Mouse (Mus musculus) adrenal gland (tissue): ENCODE results near the gene 6430531B16Rik.

ENCODE experiments used
- intact Hi-C: fragments of 180-260 bp; cut with DNase I; formaldehyde crosslinking; loops from one replicate; pipeline ENCODE4 v1.15.1; 2025

6430531B16Rik gene

GRCm38 (mm10) chr7:139972923-139973331 lies 5.6 kb downstream of the 6430531B16Rik start:
- intact Hi-C loops: loop anchor here (10.0 kb wide), 1 partner anchor 172 kb away; no protein-coding TSS in a partner anchor

GRCm38 (mm10) chr7:139971436-139971835 lies 7.1 kb downstream of the 6430531B16Rik start:
- intact Hi-C loops: loop anchor here (10.0 kb wide), 1 partner anchor 173 kb away; no protein-coding TSS in a partner anchor

- intact Hi-C loops: loop anchor here (10.0 kb wide), 1 partner anchor 174 kb away; no protein-coding TSS in a partner anchor
Observed at GRCm38 (mm10) chr7:139970979-139971378, 7.6 kb downstream of the 6430531B16Rik start.

- intact Hi-C loops: loop anchor here (10.0 kb wide), 1 partner anchor 174 kb away; no protein-coding TSS in a partner anchor
Observed at GRCm38 (mm10) chr7:139970216-139970919, 8.2 kb downstream of the 6430531B16Rik start.

- intact Hi-C loops: loop anchor here (2.0 to 10.0 kb wide), 3 partner anchors 25 to 175 kb away; no protein-coding TSS in a partner anchor
Observed at GRCm38 (mm10) chr7:139969348-139970130, 9.0 kb downstream of the 6430531B16Rik start.

GRCm38 (mm10) chr7:139968428-139968827 lies 10.1 kb downstream of the 6430531B16Rik start:
- intact Hi-C loops: loop anchor here (2.0 kb wide), 2 partner anchors 26 to 94 kb away; no protein-coding TSS in a partner anchor

- intact Hi-C loops: no loop called here
Observed at GRCm38 (mm10) chr7:139967175-139967574, 11.4 kb downstream of the 6430531B16Rik start.

GRCm38 (mm10) chr7:139963814-139964213 lies 14.7 kb downstream of the 6430531B16Rik start:
- intact Hi-C loops: no loop called here

GRCm38 (mm10) chr7:139961141-139961540 lies 17.4 kb downstream of the 6430531B16Rik start:
- intact Hi-C loops: no loop called here

- intact Hi-C loops: no loop called here
Observed at GRCm38 (mm10) chr7:139957958-139958357, 20.6 kb downstream of the 6430531B16Rik start.

GRCm38 (mm10) chr7:139957437-139957836 lies 21.1 kb downstream of the 6430531B16Rik start:
- intact Hi-C loops: no loop called here

- intact Hi-C loops: no loop called here
Observed at GRCm38 (mm10) chr7:139956658-139957057, 21.9 kb downstream of the 6430531B16Rik start.

- intact Hi-C loops: no loop called here
Observed at GRCm38 (mm10) chr7:139955505-139955904, 23.1 kb downstream of the 6430531B16Rik start.

GRCm38 (mm10) chr7:139951991-139952633 lies 26.4 kb downstream of the 6430531B16Rik start:
- intact Hi-C loops: no loop called here

GRCm38 (mm10) chr7:139951079-139951478 lies 27.5 kb downstream of the 6430531B16Rik start:
- intact Hi-C loops: no loop called here

- intact Hi-C loops: no loop called here
Observed at GRCm38 (mm10) chr7:139950283-139950971, 28.1 kb downstream of the 6430531B16Rik start.

- intact Hi-C loops: no loop called here
Observed at GRCm38 (mm10) chr7:139949893-139950282, 28.7 kb downstream of the 6430531B16Rik start.

- intact Hi-C loops: no loop called here
Observed at GRCm38 (mm10) chr7:139946032-139946431, 32.5 kb downstream of the 6430531B16Rik start.

GRCm38 (mm10) chr7:139945516-139945915 lies 33.0 kb downstream of the 6430531B16Rik start:
- intact Hi-C loops: no loop called here

GRCm38 (mm10) chr7:139944291-139945240 lies 34.0 kb downstream of the 6430531B16Rik start:
- intact Hi-C loops: no loop called here
